Mouse (Mus musculus): ENCODE results near the gene Rab3gap2.
A peak's percentile ranks its signal among the peaks of the same experiment; 100 is the strongest.

Rab3gap2 gene

GRCm38 (mm10) chr1:185331983-185332430 is 128.1 kb downstream of the Rab3gap2 start, which contains the start of gene Bpnt1:
Gene Bpnt1 (plus strand): TSS chr1:185332149.
- peak; percentile 90 for DNase-seq (ENCODE audit: low spot score)

GRCm38 (mm10) chr1:185333651-185334050 is 129.7 kb downstream of the Rab3gap2 start:
- DNase-seq (ENCODE audit: low spot score), result no peak

- no peak for DNase-seq (ENCODE audit: low spot score)
Observed at GRCm38 (mm10) chr1:185334136-185334535, 130.2 kb downstream of the Rab3gap2 start.

GRCm38 (mm10) chr1:185335231-185335765 is 131.4 kb downstream of the Rab3gap2 start:
- DNase-seq (ENCODE audit: low spot score), result no peak

All from testis, postnatal 14 days (tissue).